9 mouse cellular contexts compared by ENCODE assay signal in genomic region chr10:63025491-63026011, GRCm38 (mm10). TPM values are rescaled to one million over a fixed set of nuclear protein-coding genes. Genes with fewer than 3 reads are reported as not detected.
DNase-seq lines count a peak whose midpoint lies in the region; ATAC-seq and TF ChIP-seq lines count a peak whose summit lies in the region.
"Had no signal": no experiment of that assay in that cellular context is flagged by ENCODE, and none has a peak within 500 bp of the region (broad histone marks: within the 10 kb centered on the region; RNA-seq: fewer than 3 reads in every experiment).

No protein-coding gene starts in this region.

- no peaks in the 10 kb centered on the region for H3K36me3 ChIP-seq in forebrain, embryonic 14.5 days (ENCODE audit: control insufficient read depth, insufficient read depth, low read length)
- H3K36me3 ChIP-seq in liver, postnatal 0 days (replicated peaks; ENCODE audit: insufficient read depth, low read length), result no peaks in the 10 kb centered on the region

- no peaks in the 10 kb centered on the region for H3K9me3 ChIP-seq in forebrain, embryonic 14.5 days (replicated peaks; ENCODE audit: control insufficient read depth, low read length)
- H3K9me3 ChIP-seq in liver, postnatal 0 days (ENCODE audit: low read length), result no peaks in the 10 kb centered on the region

- no peak for TF ChIP-seq CTCF in liver, postnatal 0 days (IDR thresholded peaks at IDR 0.05; ENCODE audit: low read depth)

- no peaks in the 10 kb centered on the region for H3K27me3 ChIP-seq in forebrain, embryonic 14.5 days (replicated peaks; ENCODE audit: control insufficient read depth, insufficient read depth, low read length)
- H3K27me3 ChIP-seq in liver, postnatal 0 days (ENCODE audit: insufficient read depth, low read length), result no peaks in the 10 kb centered on the region

- H3K4me1 ChIP-seq in forebrain, embryonic 14.5 days (ENCODE audit: control insufficient read depth, insufficient read depth, low read length), result peaks cover 36% of the 10 kb centered on the region
- peaks cover 22% of the 10 kb centered on the region for H3K4me1 ChIP-seq in liver, postnatal 0 days (ENCODE audit: insufficient read depth)

- H3K4me2 ChIP-seq in forebrain, embryonic 14.5 days (ENCODE audit: low read length), result peak overlapping the region; percentile 84
- no peak overlapping the region for H3K4me2 ChIP-seq in liver, postnatal 0 days (ENCODE audit: low read depth, low read length)

- H3K4me3 ChIP-seq in forebrain, embryonic 14.5 days (ENCODE audit: low read depth, low read length), result peak overlapping the region; percentile 95
- H3K4me3 ChIP-seq in liver, postnatal 0 days (ENCODE audit: low read depth, low read length), result no peak overlapping the region

- no peak for TF ChIP-seq EP300 in liver, postnatal 0 days (IDR thresholded peaks at IDR 0.05; ENCODE audit: low read depth)

- peak; percentile 20 to 24 for DNase-seq in cerebellum, postnatal 10 days
- DNase-seq in CD4-positive helper T cell, adult 2 months (ENCODE audit: low read depth, low spot score), result peak; percentile 17
- peak; percentile 73 for DNase-seq in forebrain, embryonic 14.5 days (ENCODE audit: low spot score)
- DNase-seq in liver, postnatal 0 days, result no peak
- no peak for DNase-seq in layer of hippocampus, adult 18-20 months (ENCODE audit: low spot score in 2 of 2)
- DNase-seq in thymus, postnatal 10 days (ENCODE audit: low spot score in 2 of 2), result no peak

- no peak for ATAC-seq in cerebellum, adult (ENCODE audit: insufficient number of reproducible peaks, low FRiP score, low TSS enrichment)
- no peak for ATAC-seq in forebrain, embryonic 14.5 days
- ATAC-seq in liver, postnatal 0 days, result no peak
- no peak for ATAC-seq in activated CD4-positive, CD25-positive, alpha-beta regulatory T cell, adult 4 months
- ATAC-seq: inflammation-experienced regulatory T-cells, adult 6 months had no signal

- 4% methylated on average over 6 of the region's 6 CpGs for WGBS in forebrain, embryonic 14.5 days
- 61% methylated on average over 6 of the region's 6 CpGs for WGBS in liver, postnatal 0 days (ENCODE audit: insufficient replicate concordance)

- H3K9ac ChIP-seq in forebrain, embryonic 14.5 days (ENCODE audit: low read length), result peak overlapping the region; percentile 100
- no peak overlapping the region for H3K9ac ChIP-seq in liver, postnatal 0 days (replicated peaks)

- H3K27ac ChIP-seq in forebrain, embryonic 14.5 days (ENCODE audit: low read depth, low read length), result peak overlapping the region; percentile 100
- 0 out of 2 replicates have a peak overlapping the region, but pooled peaks have one; percentile 100 for H3K27ac ChIP-seq in liver, postnatal 0 days (ENCODE audit: low read depth)

RNA-seq across cellular contexts. Expression of gene Pbld2, which starts 1.4 kb away (rescaled TPM):
- 0.85 and 1.1 TPM in 2 replicates for polyA plus RNA-seq in forebrain, embryonic 14.5 days (2014; fragmentation: Nextera tagmentation; extraction: Ambion mirVana)
- polyA plus RNA-seq in liver, postnatal 0 days (2015; fragmentation: Nextera tagmentation; extraction: Ambion mirVana), result 15.0 and 17.3 TPM in 2 replicates
- 1 to 10 TPM; 1.7 to 1.9 TPM for total RNA-seq in layer of hippocampus, adult 18-20 months (2021)
- under 1 TPM in 1 of 2 experiments, not detected in 1; 0.44 TPM for polyA plus RNA-seq in activated CD4-positive, CD25-positive, alpha-beta regulatory T cell, adult 4 months (2017; shearing (Covaris generic))

RNA-seq across cellular contexts. Expression of gene Hnrnph3, which starts 1.5 kb away (rescaled TPM):
- 81.2 and 90.8 TPM in 2 replicates for polyA plus RNA-seq in forebrain, embryonic 14.5 days (2014; fragmentation: Nextera tagmentation; extraction: Ambion mirVana)
- polyA plus RNA-seq in liver, postnatal 0 days (2015; fragmentation: Nextera tagmentation; extraction: Ambion mirVana), result 12.1 and 12.4 TPM in 2 replicates
- 10 to 100 TPM; 51.5 to 55.5 TPM for total RNA-seq in layer of hippocampus, adult 18-20 months (2021)
- polyA plus RNA-seq in activated CD4-positive, CD25-positive, alpha-beta regulatory T cell, adult 4 months (2017; shearing (Covaris generic)), result 10 to 100 TPM; 66.3 to 75.6 TPM

RNA-seq across cellular contexts. Expression of gene Pbld1, which starts 34.4 kb away (rescaled TPM):
- polyA plus RNA-seq in forebrain, embryonic 14.5 days (2014; fragmentation: Nextera tagmentation; extraction: Ambion mirVana), result 0.36 and 0.37 TPM in 2 replicates
- polyA plus RNA-seq in liver, postnatal 0 days (2015; fragmentation: Nextera tagmentation; extraction: Ambion mirVana), result 66.9 and 67.6 TPM in 2 replicates
- under 1 TPM; 0.35 to 0.43 TPM for total RNA-seq in layer of hippocampus, adult 18-20 months (2021)
- polyA plus RNA-seq in activated CD4-positive, CD25-positive, alpha-beta regulatory T cell, adult 4 months (2017; shearing (Covaris generic)), result not detected

RNA-seq across cellular contexts. Expression of gene Rufy2, which starts 45.5 kb away (rescaled TPM):
- 38.6 and 47.9 TPM in 2 replicates for polyA plus RNA-seq in forebrain, embryonic 14.5 days (2014; fragmentation: Nextera tagmentation; extraction: Ambion mirVana)
- 2.8 and 2.9 TPM in 2 replicates for polyA plus RNA-seq in liver, postnatal 0 days (2015; fragmentation: Nextera tagmentation; extraction: Ambion mirVana)
- total RNA-seq in layer of hippocampus, adult 18-20 months (2021), result 10 to 100 TPM; 73.4 to 76.1 TPM
- polyA plus RNA-seq in activated CD4-positive, CD25-positive, alpha-beta regulatory T cell, adult 4 months (2017; shearing (Covaris generic)), result 10 to 100 TPM; 35.9 to 36.7 TPM

Comparison
In these comparisons a context has a peak if more than half of its experiments do, and no peak if none do; other contexts are left out.
1. DNase-seq: peak in cerebellum, postnatal 10 days (2 of 2), CD4-positive helper T cell, adult 2 months (single experiment) and forebrain, embryonic 14.5 days (single experiment); none in liver, postnatal 0 days (single experiment), layer of hippocampus, adult 18-20 months (0 of 2) and thymus, postnatal 10 days (0 of 2).
2. RNA of gene Pbld1, which starts 34.4 kb away (polyA plus RNA-seq): 66.9 to 67.6 TPM in liver, postnatal 0 days; 0.36 to 0.37 TPM in forebrain, embryonic 14.5 days and not detected in activated CD4-positive, CD25-positive, alpha-beta regulatory T cell, adult 4 months; every median in the first group is over 10 times any median in the second.